Mouse (Mus musculus) G1E-ER4 (cell line): ENCODE measurements at regions not wholly inside any gene's neighbourhood (a gene's known extent, or its start where the extent isn't known, plus 50 kb on each side); places are given as distances from the start of the nearest gene placed in this dataset.

Experiments
- GATA1 ChIP-seq: IDR thresholded peaks from one replicate; pipeline ENCODE4 v1.8.0; 2012; ENCODE audit warnings: low read length, inconsistent platforms

GRCm38 (mm10) chr9:52434215-52434614, 245.4 kb downstream of the AI593442 start:
- no peak for TF ChIP-seq GATA1

- TF ChIP-seq GATA1: no peak
Measured at GRCm38 (mm10) chr9:52425413-52425812, 254.2 kb downstream of the AI593442 start.

DNA sequence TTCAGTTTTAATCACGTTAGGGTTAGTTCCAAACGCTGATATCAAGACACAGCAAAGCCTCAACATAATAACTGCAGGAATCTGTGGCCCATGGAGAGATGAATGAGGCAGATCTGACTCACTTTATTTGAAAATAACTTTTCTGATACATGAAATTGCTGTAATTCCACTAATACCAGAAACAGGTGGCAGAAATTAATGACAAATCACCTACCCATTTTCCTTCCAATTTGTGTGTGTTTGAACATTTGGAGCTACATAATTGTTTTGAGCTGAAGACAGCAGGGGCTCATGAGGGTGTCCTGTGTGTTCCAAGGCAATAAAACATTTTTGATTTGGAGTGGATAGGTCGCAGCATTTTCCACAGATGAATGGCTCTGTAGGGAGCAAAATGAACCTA, 254.2 kb upstream of the Zc3h12c start:
- no peak for TF ChIP-seq GATA1

- no peak for TF ChIP-seq GATA1
Measured at GRCm38 (mm10) chr9:52415706-52416105, 247.3 kb upstream of the Zc3h12c start.

DNA sequence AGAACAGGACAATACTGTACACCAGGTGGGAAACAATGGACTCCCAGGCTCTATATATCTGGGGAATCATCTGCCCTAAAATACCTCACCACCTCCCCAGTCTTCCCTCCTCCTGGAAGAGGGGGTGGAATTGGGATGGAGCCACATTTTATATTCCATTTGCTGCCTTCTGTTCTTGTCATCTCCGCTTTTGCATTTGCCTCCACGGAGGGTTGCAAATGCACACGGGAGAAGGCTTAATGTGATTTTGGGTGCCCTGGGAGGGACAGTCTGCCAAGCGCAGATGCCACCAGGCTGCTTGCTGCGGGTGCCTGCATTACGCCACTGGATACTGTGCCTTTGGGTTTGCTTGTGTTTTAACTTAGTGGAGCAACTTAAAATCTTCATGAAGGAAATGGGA, 239.5 kb upstream of the Zc3h12c start:
- TF ChIP-seq GATA1: no peak

DNA sequence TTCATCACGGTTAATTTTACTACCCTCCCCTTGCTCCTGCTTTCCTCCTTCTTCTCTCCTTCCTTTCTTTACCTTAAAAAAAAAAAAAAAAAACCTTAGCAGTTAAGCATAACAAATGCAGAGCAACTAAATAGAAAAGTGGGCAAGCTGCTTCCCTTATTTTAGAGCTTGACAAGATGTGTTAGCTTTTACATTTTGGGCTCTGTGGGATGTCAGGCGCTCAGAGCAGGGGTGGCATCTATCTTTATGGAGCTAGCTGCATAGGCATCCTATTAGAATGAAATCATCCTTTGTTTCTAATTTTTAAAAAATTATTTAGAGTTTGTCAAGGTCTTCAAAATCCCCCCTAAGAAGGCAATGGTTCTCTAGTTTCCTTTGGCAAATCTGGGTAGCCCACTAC, 234.1 kb upstream of the Zc3h12c start:
- no peak for TF ChIP-seq GATA1

- TF ChIP-seq GATA1: no peak
Measured at GRCm38 (mm10) chr9:52379031-52379430, 210.7 kb upstream of the Zc3h12c start.

DNA sequence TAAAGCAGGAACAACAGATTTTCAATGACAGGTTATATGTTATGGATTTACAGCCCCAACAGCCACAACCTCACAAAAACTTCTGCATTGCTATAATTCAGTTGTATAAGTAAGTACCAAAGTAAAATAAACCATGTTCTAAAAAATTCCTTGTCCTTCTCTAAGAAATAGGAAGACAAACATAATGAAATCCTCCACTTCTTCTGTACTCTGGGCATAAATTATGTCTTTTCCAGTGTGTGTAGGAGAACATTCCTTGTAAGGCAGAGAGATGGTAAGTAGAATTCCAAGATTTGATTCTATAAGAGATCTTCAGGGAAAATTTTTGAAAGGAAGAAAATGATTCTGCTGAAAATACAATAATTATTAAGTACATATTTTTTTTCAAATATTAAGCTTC, 209.4 kb upstream of the Zc3h12c start:
- no peak for TF ChIP-seq GATA1

- TF ChIP-seq GATA1: no peak
Measured at GRCm38 (mm10) chr9:52376914-52377313, 208.5 kb upstream of the Zc3h12c start.

DNA sequence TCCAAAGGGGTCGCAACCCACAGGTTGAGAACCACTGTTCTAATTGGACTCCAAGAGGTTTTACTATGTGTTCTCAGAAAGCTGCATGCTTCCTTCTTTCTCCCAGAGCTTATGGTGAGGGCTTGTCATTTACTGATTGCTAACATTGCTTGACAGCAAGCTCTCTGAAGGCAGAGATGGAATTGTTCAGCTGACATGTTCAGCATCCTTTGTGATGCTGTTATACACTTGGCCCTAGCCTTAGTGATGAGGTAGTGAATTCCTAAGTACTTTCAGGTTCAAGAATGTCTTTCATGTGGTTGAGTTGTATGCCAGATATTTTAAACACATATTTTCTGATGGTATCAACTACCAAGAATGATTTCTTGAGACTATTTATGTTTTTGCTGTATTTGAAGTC, 202.9 kb upstream of the Zc3h12c start:
- no peak for TF ChIP-seq GATA1

- no peak for TF ChIP-seq GATA1
Measured at GRCm38 (mm10) chr9:52368911-52369310, 200.5 kb upstream of the Zc3h12c start.

DNA sequence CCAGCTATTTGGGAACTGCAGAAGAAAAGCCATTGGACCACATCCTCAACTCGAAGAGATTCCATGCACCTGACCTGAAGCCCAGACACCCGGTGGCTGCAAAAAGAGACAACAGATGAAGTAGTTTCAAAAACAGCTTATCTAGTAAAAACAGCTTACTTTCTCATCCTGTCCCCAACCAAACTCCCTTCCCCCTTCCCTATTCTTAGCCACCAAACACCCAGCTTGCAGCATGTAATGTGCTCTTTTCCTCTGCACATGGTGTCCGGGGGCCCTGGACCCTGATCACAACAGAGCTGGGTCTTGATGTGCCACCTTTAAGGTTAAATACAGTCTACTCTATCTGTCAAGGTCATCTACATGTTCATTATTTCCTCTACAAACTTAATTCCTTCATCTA, 199.7 kb upstream of the Zc3h12c start:
- no peak for TF ChIP-seq GATA1

GRCm38 (mm10) chr9:52366046-52366445, 197.7 kb upstream of the Zc3h12c start:
- TF ChIP-seq GATA1: no peak

- no peak for TF ChIP-seq GATA1
Measured at GRCm38 (mm10) chr9:52361599-52361998, 193.2 kb upstream of the Zc3h12c start.

- no peak for TF ChIP-seq GATA1
Measured at GRCm38 (mm10) chr9:52359416-52359815, 191.0 kb upstream of the Zc3h12c start.

GRCm38 (mm10) chr9:52356549-52356948, 188.2 kb upstream of the Zc3h12c start:
- TF ChIP-seq GATA1: peak; percentile 33

DNA sequence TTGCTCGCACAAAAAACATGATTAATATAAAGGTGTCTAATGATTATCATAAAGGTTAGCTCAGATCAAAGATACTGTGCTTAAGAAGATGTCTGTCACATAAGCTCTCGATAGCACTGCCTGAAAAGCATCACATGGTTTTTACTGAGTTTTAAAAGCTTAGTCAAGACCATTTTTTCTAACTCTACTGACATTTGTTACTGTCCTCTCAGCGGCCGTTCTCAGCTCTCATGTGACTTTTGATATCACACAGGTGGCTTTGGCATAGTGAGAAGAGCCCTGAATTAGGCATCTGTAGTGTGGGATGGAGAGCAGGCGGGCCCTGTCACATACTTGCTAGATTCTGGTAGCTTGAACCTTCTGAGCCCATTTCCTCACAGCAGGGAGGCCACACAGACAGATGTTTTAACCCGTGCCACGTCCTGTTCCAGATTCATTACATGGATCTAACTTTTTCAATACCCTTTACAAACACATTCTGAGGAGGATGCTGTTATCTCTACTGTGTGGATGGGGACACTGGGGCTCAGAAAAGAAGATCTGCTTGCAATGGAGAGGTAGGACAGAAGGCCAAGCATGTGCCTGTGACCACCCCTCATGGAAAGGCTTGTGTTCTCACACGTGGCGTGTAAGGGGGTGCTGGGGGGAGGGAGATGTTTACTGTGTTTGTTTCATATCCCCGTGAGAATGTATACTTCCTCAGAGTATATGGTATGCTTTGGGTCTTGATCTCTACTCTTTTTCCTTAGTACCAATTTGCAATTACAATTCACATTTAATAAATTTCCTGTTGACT, 187.0 kb upstream of the Zc3h12c start:
- TF ChIP-seq GATA1: no peak
